Mouse (Mus musculus): ENCODE measurements around the gene Gm20388. TPM values are rescaled to one million over a fixed set of nuclear protein-coding genes. Genes with fewer than 3 reads are reported as not detected.

The Gm20388 gene
- polyA plus RNA-seq, 1 experiment from 2014 or later = 5.5 TPM

DNA sequence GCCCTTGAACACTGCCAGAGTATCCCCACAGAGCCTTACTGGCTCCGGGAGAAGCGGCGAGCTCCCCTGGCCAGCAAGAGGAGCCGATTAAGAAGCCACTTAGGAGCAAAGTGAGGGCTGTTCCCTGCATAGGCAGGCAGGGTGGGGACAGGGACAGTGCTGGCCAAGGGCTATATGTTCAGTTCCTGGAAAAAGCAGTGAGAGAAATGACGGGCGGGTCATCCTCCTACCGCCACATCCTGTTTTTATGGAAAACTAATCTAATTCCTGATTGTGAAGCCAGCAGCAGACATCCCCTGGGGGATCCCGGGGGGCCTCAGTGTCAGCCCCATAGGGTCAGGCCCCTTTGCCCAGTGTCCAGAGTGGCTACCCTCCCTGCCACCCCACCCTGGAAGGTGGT lies 2620.7 kb downstream of the Gm20388 start:
- Histone ChIP-seq H3K4me1 (peaks cover 53% of the 10 kb centered on the region), H3K4me2 (no peak overlapping the region), H3K27me3 (no peaks in the 10 kb centered on the region), H3K4me3 (no peak overlapping the region), H3K27ac (peak overlapping the region; percentile 21; the same call in 1 of the 2 replicates), H3K36me3 (no peaks in the 10 kb centered on the region), H3K9me3 (no peaks in the 10 kb centered on the region), H3K9ac (no peak overlapping the region)
- ATAC-seq (ENCODE audit: borderline replicate concordance, extremely low read depth, low FRiP score, low TSS enrichment) = no peak
- 72% methylated on average over 8 of the region's 8 CpGs for WGBS

DNA sequence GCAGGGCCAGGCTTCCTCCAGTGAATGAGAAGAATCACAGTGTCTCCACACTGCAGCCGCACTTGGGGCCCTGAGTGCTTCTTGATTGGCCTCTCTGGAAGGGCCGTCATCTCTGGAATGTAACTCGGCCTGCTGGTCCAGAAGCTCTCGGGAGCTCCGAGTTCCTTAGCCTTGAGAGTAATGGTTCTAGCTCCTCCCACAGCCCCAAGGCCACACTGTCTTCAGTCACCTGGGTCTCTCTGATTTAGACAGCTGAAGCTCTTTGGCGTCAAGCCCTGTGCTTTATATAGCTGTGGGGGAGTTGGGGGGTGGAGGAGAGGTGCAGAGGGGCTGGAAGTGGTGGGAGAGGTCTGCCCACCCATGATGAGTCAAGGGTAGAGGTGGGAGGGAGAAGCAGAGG lies 2626.4 kb downstream of the Gm20388 start:
- peak; percentile 85 for ATAC-seq (ENCODE audit: borderline replicate concordance, extremely low read depth, low FRiP score, low TSS enrichment)
- H3K9ac ChIP-seq = no peak overlapping the region
- H3K9me3 ChIP-seq = no peaks in the 10 kb centered on the region
- no peaks in the 10 kb centered on the region for H3K27me3 ChIP-seq
- H3K4me1 ChIP-seq = peaks cover 47% of the 10 kb centered on the region
- H3K27ac ChIP-seq = peak overlapping the region; percentile 91
- H3K4me2 ChIP-seq = peak overlapping the region; percentile 28
- no peak overlapping the region for H3K4me3 ChIP-seq
- H3K36me3 ChIP-seq = no peaks in the 10 kb centered on the region
- 7% methylated on average over 6 of the region's 6 CpGs for WGBS

DNA sequence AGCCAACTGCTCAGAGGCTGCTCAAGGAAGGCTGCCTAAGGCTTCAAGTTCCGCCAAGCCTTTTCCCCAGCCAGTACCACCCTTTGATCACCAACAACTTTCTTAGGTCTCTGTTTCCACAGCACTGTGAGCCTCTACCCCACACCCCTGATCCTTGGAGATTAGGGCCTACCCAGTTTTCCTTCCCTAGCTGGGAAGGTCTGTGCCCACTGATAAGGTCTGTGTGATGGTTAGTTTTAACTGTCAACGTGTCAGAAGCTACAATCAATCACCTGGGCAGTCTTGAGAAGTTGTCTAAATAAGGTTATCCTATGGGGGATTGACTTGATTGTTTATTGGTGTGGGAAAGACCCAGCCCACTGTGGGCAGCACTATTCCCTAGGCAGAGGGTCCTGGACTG lies 2627.2 kb downstream of the Gm20388 start:
- Histone ChIP-seq H3K4me1 (peaks cover 39% of the 10 kb centered on the region), H3K4me3 (no peak overlapping the region), H3K4me2 (no peak overlapping the region), H3K9me3 (no peaks in the 10 kb centered on the region), H3K9ac (no peak overlapping the region), H3K36me3 (no peaks in the 10 kb centered on the region), H3K27me3 (no peaks in the 10 kb centered on the region), H3K27ac (peak overlapping the region; percentile 91)
- 45% methylated on average over 2 of the region's 2 CpGs for WGBS
- ATAC-seq (ENCODE audit: borderline replicate concordance, extremely low read depth, low FRiP score, low TSS enrichment) = peak; percentile 8; the same call in 1 of the 2 replicates

DNA sequence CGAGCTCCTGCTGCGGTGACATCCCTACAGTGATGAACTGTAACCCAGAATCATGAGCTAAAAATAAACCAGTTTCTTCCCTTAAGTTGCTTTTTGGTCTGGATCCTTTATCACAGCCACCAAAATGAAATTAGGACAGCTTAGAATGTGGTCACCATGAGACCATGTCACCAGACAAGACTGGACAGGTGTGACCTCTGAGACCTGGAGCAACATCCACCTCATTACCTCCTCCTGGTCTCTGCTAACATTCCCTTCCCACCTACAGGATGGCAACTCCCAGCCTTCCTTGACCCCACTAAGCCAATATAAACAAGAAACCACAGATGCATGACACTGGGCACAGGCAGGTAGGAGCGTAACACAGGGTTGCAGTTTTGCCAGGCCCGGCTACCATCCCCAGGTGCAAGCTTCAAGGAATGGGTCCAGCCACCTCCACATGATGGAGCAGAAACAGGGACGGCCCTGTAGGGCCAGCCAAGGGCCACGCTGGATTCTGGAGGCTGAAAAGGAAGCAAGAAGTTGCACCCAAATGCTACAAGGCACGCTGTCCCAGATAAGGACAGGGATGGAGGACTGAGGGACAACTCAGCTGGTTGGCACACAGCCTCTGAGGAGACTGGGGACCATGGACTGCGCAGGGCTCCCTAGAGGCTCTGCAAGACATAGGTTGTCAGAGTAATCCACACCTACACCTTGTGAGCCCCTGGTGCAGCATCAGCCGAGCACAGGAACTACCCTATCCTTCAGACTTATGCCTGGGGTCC lies 2627.9 kb downstream of the Gm20388 start:
- H3K9ac ChIP-seq = no peak overlapping the region
- H3K4me1 ChIP-seq = peaks cover 38% of the 10 kb centered on the region
- peak overlapping the region; percentile 91; the same call in 1 of the 2 replicates for H3K27ac ChIP-seq
- H3K9me3 ChIP-seq = no peaks in the 10 kb centered on the region
- ATAC-seq (ENCODE audit: borderline replicate concordance, extremely low read depth, low FRiP score, low TSS enrichment) = no peak
- no peaks in the 10 kb centered on the region for H3K36me3 ChIP-seq
- WGBS = 86% methylated on average over 9 of the region's 9 CpGs
- no peaks in the 10 kb centered on the region for H3K27me3 ChIP-seq
- no peak overlapping the region for H3K4me3 ChIP-seq
- H3K4me2 ChIP-seq = no peak overlapping the region

DNA sequence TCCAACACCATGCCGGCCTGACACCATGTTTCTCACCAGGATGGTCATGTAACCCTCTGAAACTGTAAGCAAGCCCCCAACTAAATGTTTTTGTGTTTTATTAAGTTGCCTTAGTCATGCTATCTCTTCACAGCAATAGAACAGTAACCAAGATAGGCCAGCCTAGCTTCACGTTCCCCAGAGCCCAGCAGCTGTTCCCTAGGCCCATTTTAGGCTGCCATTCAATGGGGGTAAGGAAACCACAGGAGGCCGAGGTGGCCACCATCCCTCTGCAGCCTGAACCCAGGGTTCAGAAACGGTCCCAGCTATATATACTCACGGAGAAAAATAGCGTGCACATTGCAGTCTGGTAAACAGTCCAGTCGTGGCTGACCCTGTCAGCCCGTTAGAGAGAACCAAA lies 2633.5 kb downstream of the Gm20388 start:
- WGBS = 88% methylated on average over 8 of the region's 8 CpGs
- H3K4me3 ChIP-seq = no peak overlapping the region
- no peaks in the 10 kb centered on the region for H3K36me3 ChIP-seq
- H3K9ac ChIP-seq = no peak overlapping the region
- no peaks in the 10 kb centered on the region for H3K27me3 ChIP-seq
- no peak for ATAC-seq (ENCODE audit: borderline replicate concordance, extremely low read depth, low FRiP score, low TSS enrichment)
- peaks cover 43% of the 10 kb centered on the region for H3K4me1 ChIP-seq
- H3K4me2 ChIP-seq = no peak overlapping the region
- no peaks in the 10 kb centered on the region for H3K9me3 ChIP-seq
- no peak overlapping the region for H3K27ac ChIP-seq

DNA sequence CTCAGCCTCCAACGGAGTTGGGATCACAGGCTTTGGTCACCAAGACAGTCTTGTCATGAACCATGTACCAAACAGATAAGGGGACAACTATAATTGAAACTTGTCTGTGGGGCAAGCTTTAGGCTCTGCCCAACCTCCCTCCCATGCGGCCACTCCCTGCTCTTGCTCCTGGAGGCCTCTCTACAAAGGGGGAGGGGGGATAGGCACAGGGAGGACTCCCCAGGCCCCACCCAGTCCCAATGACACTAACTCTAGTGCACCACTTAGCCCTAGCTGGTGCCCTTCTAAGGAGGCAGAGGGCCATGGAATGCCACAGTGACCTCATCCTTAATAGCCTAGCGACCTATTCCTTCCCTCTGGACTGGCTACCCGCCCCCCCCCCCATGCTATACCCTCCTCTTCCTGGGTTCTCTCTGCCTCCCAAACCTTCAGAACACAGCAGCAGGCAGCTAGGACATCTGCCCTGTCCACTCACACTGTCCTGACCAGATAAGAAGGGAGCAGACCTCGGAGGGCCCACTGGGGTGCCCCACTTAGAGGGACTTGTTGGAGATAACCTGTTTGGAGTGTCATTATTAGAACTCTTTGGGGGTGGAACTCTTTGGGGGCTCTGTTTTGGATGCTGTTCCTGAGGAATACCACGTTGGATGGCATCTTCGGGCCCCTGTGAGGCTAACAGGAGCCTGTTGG lies 2635.6 kb downstream of the Gm20388 start:
- Histone ChIP-seq H3K27ac (peak overlapping the region; percentile 76), H3K36me3 (no peaks in the 10 kb centered on the region), H3K9me3 (no peaks in the 10 kb centered on the region), H3K9ac (peak overlapping the region; percentile 40; the same call in 1 of the 2 replicates), H3K4me2 (no peak overlapping the region; the same call in 1 of the 2 replicates), H3K4me3 (no peak overlapping the region), H3K4me1 (peaks cover 50% of the 10 kb centered on the region), H3K27me3 (no peaks in the 10 kb centered on the region)
- ATAC-seq (ENCODE audit: borderline replicate concordance, extremely low read depth, low FRiP score, low TSS enrichment) = no peak
- 71% methylated on average over 5 of the region's 7 CpGs for WGBS

DNA sequence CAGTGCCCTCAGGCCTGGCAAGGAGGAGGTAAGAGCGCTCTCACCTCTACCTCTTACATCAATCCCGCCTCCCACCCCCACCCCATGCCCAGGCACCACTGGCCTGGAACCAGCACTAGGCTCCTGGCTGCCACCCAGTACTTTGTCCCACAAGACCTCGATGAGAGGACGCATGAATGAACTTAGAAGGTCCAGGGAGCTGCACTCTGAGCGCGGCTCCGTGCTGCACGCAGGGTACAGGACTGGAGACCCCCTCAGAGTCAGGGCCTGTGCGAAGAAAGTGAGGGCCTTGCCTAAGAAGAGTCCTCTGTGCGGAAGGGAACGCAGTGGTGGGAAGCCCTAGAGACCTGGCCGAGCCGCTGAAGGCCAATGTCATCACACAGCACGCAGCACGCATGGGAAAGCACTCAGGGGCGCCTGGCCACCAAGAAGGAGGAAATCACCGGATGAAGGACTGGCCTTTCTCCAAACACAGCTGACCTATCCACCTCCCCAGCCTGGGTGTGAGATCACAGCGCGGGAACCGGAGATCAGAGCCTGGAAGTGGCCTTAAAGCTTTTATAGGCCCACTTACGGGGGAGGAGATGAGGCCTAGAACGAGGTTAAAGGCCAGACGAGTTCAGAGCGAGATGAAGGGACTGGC lies 2636.3 kb downstream of the Gm20388 start:
- Histone ChIP-seq H3K9ac (peak overlapping the region; percentile 40), H3K4me2 (peak overlapping the region; percentile 76), H3K9me3 (no peaks in the 10 kb centered on the region), H3K27ac (peak overlapping the region; percentile 76), H3K4me1 (peaks cover 50% of the 10 kb centered on the region), H3K27me3 (no peaks in the 10 kb centered on the region), H3K4me3 (no peak overlapping the region), H3K36me3 (no peaks in the 10 kb centered on the region)
- no peak for ATAC-seq (ENCODE audit: borderline replicate concordance, extremely low read depth, low FRiP score, low TSS enrichment)
- WGBS = 37% methylated on average over 24 of the region's 24 CpGs

DNA sequence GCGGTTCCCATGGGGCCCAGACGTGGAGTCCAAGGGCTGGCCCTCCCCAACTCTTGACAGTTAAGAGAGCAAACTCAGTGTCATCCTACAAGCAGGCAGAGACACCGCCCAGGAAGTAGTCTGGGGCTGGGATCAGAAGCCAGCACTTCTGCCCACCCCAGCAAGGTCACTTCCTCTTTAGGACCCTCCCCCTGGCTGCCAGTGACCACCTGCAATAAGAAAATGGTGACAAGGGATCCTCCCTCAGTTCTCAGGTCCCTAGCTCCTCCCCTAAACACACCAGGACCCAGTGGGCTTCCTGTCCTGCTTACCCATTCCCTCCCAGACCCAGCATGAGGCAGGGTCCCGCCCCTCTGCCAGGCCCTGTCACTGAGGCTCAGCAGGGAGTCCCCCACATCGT lies 2637.2 kb downstream of the Gm20388 start:
- peak overlapping the region; percentile 76; the same call in 1 of the 2 replicates for H3K27ac ChIP-seq
- no peaks in the 10 kb centered on the region for H3K36me3 ChIP-seq
- H3K4me2 ChIP-seq = peak overlapping the region; percentile 76
- H3K9me3 ChIP-seq = no peaks in the 10 kb centered on the region
- no peak overlapping the region for H3K4me3 ChIP-seq
- no peak overlapping the region for H3K9ac ChIP-seq
- no peak for ATAC-seq (ENCODE audit: borderline replicate concordance, extremely low read depth, low FRiP score, low TSS enrichment)
- peaks cover 50% of the 10 kb centered on the region for H3K4me1 ChIP-seq
- H3K27me3 ChIP-seq = no peaks in the 10 kb centered on the region
- WGBS = 27% methylated on average over 5 of the region's 5 CpGs

DNA sequence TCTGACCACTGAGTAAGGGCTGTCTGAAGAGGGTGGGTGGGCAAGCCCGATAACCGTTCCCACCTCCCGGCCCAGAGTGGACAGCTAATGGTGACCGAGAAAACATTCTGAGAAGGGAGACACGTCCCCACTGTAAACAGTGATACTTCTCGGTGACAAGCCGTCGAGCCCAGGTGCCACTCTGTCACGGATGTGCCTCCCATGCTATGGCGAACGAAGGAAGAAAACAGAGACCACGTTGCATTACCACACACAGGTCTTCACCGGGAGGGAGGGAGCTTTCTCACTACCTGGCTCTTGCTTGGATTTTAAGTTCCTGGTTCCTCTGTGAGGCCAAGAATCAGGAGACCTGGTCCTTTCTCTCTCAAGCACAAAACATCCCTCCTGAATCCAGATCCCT lies 2637.7 kb downstream of the Gm20388 start:
- H3K27me3 ChIP-seq = no peaks in the 10 kb centered on the region
- H3K36me3 ChIP-seq = no peaks in the 10 kb centered on the region
- no peak overlapping the region for H3K9ac ChIP-seq
- peaks cover 50% of the 10 kb centered on the region for H3K4me1 ChIP-seq
- peak overlapping the region; percentile 76; the same call in 1 of the 2 replicates for H3K27ac ChIP-seq
- 41% methylated on average over 13 of the region's 13 CpGs for WGBS
- no peak for ATAC-seq (ENCODE audit: borderline replicate concordance, extremely low read depth, low FRiP score, low TSS enrichment)
- no peaks in the 10 kb centered on the region for H3K9me3 ChIP-seq
- H3K4me3 ChIP-seq = no peak overlapping the region
- peak overlapping the region; percentile 76 for H3K4me2 ChIP-seq

DNA sequence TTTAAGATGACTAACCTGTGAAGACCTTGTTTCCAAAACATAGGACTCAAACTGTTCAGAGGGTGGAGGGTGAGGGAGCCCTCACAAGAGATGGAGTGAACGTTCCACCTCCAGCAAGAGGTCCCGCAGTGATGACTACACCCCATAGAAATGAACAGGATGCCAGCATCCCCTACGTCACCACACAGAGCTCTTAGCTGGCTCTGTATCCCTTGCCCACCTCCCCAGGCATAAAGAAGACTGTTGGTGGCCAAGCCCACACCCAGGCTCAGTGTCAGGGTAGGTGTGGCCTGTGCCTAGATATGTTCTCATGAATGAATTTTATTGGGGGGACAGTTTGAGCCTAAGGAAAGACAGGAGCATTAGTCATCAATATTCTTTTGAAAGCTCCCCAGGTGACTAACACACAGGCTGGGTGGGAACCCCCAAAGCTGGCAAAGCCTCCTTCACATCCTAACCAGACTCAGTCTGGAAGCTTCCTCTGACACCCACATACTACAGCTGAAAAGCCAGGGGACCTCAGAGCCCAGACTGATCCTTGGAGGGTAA lies 2638.3 kb downstream of the Gm20388 start:
- Histone ChIP-seq H3K4me3 (peak overlapping the region; percentile 89), H3K27ac (no peak overlapping the region; the same call in 1 of the 2 replicates), H3K36me3 (no peaks in the 10 kb centered on the region), H3K9ac (peak overlapping the region; percentile 91; the same call in 1 of the 2 replicates), H3K9me3 (no peaks in the 10 kb centered on the region), H3K27me3 (no peaks in the 10 kb centered on the region), H3K4me1 (peaks cover 50% of the 10 kb centered on the region), H3K4me2 (peak overlapping the region; percentile 76)
- 70% methylated on average over 3 of the region's 3 CpGs for WGBS
- no peak for ATAC-seq (ENCODE audit: borderline replicate concordance, extremely low read depth, low FRiP score, low TSS enrichment)

DNA sequence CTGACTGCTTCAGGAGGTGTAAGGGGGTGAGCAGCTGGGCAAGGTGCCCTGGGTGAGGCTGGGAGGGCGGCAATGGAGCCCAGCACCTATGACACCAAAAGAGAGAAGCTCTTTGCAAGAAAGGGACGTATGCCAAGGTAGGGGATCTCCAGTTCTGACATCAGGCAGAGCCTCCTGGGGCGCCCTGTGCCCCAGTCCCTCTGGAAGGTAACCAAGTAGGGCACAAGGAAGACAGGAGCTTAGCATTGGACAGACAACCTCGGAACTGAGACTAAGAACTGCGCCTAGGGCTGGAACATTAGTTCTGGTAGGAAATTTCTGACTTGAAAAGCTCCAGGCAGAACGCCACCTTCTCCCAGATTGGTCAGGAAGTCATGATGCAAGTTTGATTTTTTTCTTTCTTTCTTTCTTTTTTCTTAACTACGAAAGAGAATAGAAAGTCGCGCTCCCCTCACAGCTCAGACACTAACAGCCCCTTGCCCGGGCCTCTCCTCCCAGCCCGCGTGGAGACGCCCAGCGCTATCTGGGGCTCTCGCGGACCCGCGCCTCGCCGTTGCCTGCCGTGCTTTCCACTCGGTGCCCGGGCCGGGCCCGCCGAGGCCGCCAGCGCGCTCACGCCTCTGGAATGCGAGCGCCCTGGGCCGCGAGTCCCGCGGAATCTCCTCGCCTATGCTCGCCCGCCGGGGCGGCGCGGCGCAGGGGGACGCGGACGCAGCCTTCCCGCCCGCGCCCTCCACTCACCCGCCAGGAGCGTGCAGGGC lies 2639.8 kb downstream of the Gm20388 start:
- peak; percentile 64 for ATAC-seq (ENCODE audit: borderline replicate concordance, extremely low read depth, low FRiP score, low TSS enrichment)
- Histone ChIP-seq H3K27me3 (no peaks in the 10 kb centered on the region), H3K9ac (peak overlapping the region; percentile 91), H3K4me3 (peak overlapping the region; percentile 89), H3K9me3 (no peaks in the 10 kb centered on the region), H3K4me1 (peaks cover 47% of the 10 kb centered on the region), H3K4me2 (peak overlapping the region; percentile 76), H3K27ac (peak overlapping the region; percentile 94), H3K36me3 (no peaks in the 10 kb centered on the region)
- WGBS = 3% methylated on average over 52 of the region's 52 CpGs

Measured in lung, embryonic 15.5 days (tissue).